Mouse (Mus musculus): Measurements from ENCODE around the gene Npr2.

Gene Npr2

DNA sequence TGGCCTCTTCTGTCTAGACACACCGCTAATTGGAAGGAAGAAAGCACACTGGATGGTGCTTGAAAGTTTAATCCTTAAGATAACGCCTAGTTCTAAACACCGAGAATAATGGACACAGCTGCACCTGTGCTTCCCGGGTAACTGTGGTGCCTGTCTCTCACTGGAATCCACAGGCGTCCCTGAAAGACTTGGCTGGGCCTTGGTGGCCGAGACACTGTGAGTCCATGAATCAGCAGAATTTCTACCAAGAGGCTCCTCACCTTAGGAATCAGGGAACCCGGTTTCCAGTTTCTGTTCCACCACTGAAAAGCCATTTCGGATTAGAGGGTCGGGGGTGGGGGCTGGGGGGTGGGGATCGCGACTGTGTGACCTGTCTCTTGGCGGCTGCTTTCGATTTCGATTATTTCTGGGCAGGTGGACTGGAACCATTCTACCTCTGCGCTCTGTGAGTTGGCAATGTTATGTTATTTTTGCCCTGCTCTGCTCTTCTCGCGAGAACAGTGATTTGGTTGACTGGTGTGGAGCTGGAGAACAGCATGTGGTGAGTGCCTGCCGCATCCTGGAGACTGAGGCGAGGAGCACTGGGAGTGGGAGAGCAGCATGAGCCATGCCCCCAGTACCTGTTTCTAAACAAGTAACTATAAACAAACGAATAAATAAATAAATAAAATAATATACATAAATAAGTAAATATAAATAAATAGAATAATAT is 2.5 kb upstream of the Npr2 start:
- DNase-seq (ENCODE audit: low spot score in 2 of 2) = no peak

DNA sequence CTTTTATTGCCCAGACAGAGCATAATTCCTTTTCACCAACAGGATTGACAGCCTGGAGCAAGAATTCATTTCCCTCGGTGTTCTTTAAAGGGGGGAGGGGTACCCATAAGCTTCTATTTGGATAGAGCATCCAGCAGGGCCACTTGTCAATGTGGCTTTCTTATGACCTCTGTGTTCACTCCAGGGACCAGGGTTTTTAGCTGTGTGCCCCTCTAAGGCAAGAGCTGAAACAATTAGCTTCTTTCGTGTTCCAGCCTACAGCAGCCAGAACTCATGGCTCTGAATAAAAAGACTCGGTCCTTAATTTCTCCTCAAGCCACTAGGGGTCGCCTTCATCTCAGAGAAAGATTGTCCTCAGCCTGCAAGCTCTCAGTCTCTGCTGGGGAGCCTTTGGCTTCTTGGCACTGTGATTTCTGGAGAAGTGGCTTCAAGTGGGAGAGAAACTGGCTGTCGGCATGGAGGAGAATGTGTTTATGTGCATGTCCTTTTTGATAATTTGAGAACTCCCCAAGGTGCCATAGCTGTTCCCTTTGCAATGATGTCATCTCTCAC is 1.6 kb upstream of the Npr2 start:
- DNase-seq (ENCODE audit: low spot score in 2 of 2) = peak; percentile 69 to 84

- no peak for DNase-seq (ENCODE audit: low spot score in 2 of 2)
Measured at GRCm38 (mm10) chr4:43630671-43631045, 1.1 kb upstream of the Npr2 start.

GRCm38 (mm10) chr4:43631956-43632920 is 503 bp downstream of the Npr2 start:
- no peak for DNase-seq (ENCODE audit: low spot score in 2 of 2)

DNA sequence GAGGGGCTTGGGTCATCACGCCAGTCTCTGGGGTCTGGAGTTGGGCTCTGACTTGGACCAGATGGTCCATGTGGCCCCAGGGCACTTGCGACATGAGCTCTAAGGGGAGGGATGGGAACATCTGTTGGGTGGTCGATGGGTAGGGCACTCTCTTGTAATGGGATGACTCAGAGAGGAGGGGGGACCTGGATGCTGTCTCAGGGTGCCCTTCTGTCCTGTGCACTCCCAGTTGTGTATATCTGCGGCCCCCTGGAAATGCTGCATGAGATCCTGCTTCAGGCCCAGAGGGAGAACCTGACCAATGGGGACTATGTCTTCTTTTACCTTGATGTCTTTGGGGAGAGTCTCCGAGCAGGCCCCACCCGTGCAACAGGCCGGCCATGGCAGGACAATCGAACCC is 1.6 kb downstream of the Npr2 start:
- DNase-seq (ENCODE audit: low spot score in 2 of 2) = peak in 1 of 2 experiments; percentile 2

DNA sequence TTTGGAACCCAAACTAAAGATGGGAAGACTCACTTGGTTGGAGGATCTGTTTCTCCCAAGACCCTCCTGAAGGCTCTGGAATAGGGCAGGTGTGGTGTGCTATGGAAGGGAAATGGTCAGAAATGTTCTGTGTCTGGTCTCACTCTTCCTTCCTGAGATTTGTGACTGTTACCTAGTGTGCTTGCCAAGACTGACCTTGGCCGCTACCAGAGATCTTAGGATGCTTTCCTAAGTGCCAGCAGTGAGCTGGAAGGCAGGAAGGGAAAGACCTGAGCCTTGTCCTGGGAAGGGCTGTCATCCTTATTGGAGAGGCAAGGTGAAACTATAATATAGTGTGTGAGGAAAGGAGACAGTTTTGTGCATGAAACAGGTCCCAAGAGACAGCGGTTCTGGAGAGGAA is 2.0 kb downstream of the Npr2 start:
- DNase-seq (ENCODE audit: low spot score in 2 of 2) = no peak

- peak in 1 of 2 experiments; percentile 1 for DNase-seq (ENCODE audit: low spot score in 2 of 2)
Measured at GRCm38 (mm10) chr4:43634621-43635374, 3.1 kb downstream of the Npr2 start.

GRCm38 (mm10) chr4:43636751-43637150 is 5.0 kb downstream of the Npr2 start:
- DNase-seq (ENCODE audit: low spot score in 2 of 2) = no peak

- no peak for DNase-seq (ENCODE audit: low spot score in 2 of 2)
Measured at GRCm38 (mm10) chr4:43640076-43640475, 8.3 kb downstream of the Npr2 start.

GRCm38 (mm10) chr4:43640491-43640890 is 8.8 kb downstream of the Npr2 start:
- no peak for DNase-seq (ENCODE audit: low spot score in 2 of 2)

GRCm38 (mm10) chr4:43649783-43650182 is 18.0 kb downstream of the Npr2 start:
- no peak for DNase-seq (ENCODE audit: low spot score in 2 of 2)

- no peak for DNase-seq (ENCODE audit: low spot score in 2 of 2)
Measured at GRCm38 (mm10) chr4:43652726-43653125, 21.0 kb downstream of the Npr2 start.

DNA sequence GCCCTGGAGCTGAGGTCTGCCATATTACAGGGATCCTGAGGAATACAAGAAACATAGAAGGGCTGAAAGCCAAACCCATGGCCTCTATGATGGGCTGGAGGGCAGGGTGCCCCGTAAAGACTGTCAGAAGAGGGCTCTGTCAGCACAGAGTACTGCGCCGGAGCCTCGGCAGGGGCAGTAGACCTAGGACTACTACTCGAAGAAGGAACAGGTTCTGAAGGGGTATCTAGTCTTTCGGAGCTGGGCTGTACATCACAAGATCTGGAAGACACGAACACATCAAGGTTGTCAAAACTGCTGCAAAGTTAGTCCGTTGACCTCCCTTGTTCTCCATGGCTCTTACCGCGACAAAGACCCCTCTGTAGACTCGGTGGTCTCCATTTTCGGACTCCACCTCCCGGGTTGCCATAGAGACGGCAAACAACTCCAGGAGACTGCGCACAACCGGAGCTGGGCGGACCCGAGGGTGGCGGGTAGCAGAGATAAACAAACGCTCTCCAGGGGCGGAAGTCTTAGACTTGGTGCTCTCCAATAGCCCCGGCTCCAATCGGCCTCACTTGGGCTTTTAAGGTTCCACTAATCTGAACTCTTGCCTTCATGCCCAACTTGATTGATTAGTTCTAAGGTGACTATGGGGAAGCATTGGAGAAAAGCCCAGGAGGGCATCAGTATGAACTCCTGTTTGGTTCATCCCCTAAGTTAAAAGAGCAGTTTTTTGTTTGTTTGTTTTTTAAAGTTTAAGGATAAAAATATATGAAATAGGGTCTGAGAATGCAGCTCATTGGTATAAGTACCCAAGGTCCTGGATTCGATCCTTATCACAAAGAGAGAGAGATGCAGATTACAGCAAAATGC is 21.7 kb downstream of the Npr2 start, which contains the start of gene Spag8:
Gene Spag8 (minus strand): TSS at position 434 of the 855 bp plus-strand sequence.
- peak in 1 of 2 experiments; percentile 40 for DNase-seq (ENCODE audit: low spot score in 2 of 2)

DNA sequence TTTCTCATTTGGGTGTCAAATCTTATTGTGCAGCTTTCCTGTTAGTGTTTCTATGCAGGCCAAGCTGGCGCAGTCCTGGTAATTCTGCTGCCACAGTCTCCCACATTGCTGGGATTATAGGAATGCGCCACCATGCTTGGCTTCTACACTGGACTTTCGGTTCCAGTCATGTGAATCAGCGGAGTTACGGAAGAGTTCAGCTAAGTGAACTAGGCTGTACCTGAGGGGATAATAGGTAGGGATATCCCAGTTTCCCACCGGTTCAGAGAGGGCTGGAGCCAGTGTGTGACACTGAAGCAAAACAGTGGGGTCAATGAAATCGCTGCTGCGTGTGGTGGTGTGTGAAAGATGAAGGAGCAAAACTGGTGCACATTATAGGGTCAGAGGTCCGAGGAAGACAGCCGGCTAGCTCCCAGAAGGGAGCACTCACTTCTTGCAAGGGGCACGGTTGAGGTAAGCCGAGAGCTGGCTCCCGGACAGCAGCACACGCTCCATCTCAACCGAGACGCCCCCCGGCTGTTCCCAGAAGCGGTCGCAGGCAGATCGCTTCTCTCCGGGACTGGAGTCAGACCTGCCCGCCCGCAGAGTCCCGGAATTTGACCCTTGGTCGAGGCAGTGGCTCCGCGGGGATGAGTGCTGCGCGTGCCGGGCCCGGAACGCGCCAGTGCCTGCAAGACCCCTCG is 24.1 kb downstream of the Npr2 start:
- no peak for DNase-seq (ENCODE audit: low spot score in 2 of 2)

GRCm38 (mm10) chr4:43656339-43657109 is 24.8 kb downstream of the Npr2 start, which contains the start of gene Hint2:
Gene Hint2 (minus strand): TSS chr4:43656466.
- DNase-seq (ENCODE audit: low spot score in 2 of 2) = peak; percentile 92 to 93

GRCm38 (mm10) chr4:43657146-43657545 is 25.4 kb downstream of the Npr2 start:
- DNase-seq (ENCODE audit: low spot score in 2 of 2) = no peak

DNA sequence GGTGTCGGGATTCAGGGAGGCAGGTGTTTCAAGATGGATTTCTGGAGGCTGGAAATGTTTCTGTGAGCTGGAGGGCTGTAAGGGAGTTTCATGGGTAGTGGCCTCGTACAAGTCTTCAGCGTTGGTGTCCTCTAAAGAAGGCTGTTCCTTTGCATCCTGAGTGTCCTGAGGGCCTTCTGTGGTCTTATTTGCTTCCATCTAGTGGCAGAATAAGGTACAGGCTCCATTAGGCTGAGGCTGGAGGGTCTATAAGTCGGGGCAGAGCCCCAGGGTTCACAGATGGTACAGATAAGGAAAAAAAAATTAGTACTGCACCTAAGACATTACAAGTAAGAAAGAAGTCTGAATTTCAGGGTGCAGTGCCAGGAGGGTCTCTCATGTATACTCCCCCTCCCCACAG is 34.7 kb downstream of the Npr2 start:
- no peak for DNase-seq (ENCODE audit: low spot score in 2 of 2)

DNA sequence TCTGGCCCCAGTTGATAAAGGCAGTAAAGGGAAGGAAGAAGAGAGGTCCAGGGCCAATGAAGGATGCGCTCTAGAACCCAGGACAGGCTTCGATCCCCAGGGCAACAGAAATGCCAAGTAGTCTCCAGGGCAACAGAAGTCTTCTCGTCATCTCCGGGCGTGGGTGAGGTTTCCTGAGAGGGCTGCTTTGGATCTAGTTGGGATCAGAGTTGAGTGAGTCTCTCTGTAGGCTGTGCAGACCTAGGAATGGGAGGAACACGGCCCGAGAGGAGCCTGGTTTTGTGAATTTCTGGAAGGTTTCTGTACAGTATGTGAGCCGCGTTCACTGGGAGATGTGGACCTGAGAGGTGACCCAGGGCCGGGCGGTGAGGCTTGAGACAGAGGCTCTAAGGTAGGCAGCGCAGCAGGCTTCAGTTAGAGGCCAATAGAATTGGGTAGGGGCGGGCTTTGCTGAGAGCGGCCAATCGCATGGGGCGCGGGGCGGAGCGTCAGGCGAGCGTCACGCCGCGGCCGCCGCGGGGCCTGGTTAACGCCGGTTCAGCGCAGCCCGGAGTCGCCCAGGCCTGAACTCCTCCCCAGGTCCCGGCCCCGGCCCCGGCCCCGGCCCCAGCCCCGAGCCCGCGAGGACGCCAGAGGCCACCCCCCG is 37.2 kb downstream of the Npr2 start, which contains the start of the genes Tmem8b and Fam221b:
Gene Tmem8b (plus strand): TSS at position 190 of the 646 bp plus-strand sequence.
Gene Fam221b (minus strand): TSS at position 364 of the 646 bp plus-strand sequence.
- DNase-seq (ENCODE audit: low spot score in 2 of 2) = peak; percentile 77 to 86

DNA sequence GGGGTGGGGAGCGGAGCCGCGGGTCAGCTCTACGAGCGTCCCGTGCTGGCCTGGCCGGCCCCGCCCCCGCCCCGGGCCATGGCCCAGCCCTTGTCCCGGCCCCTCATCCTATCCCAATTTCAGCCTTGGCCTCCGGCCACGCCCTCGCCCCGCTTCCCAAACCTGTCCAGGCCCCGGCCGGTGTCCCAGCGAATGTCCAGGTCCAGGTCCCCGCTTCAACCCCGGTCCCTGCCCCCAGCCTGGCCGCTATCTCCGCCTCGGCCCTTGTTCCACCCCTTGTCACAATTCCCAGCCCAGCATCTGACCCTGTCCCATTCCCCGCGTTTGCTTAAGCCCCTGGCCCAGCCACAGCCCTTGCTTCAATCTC is 37.7 kb downstream of the Npr2 start:
- peak in 1 of 2 experiments; percentile 32 for DNase-seq (ENCODE audit: low spot score in 2 of 2)

All from frontal cortex, postnatal 14 days (tissue).